Mouse (Mus musculus) limb, embryonic 14.5 days (tissue): ENCODE data around the gene Slc2a4. TPM values are rescaled to one million over a fixed set of nuclear protein-coding genes. Genes with fewer than 3 reads are reported as not detected.

Experiments used
- ATAC-seq: fragments of 200-750 bp; cut with Nextera tagmentation; 2 replicates; pipeline ENCODE4 v1.8.0; 2017; ENCODE audit warnings: low read depth, moderate number of reproducible peaks, moderate TSS enrichment; ENCODE audit not compliant: low FRiP score
- DNase-seq: peaks from one replicate; pipeline ENCODE4 v3.0.0-alpha.2; 2015; ENCODE audit warnings: low spot score
- H3K27ac ChIP-seq: fragments of 300-500 bp; sonication (generic); replicated peaks from 2 replicates; pipeline ENCODE4 v1.5.1; 2014; ENCODE audit warnings: low read depth, mild to moderate bottlenecking, low read length, moderate library complexity, mixed read lengths
- H3K27me3 ChIP-seq: fragments of 300-500 bp; sonication (generic); 2 replicates; pipeline ENCODE4 v1.6.1; 2014; ENCODE audit warnings: low read length, mixed read lengths; ENCODE audit not compliant: control insufficient read depth, insufficient read depth
- H3K36me3 ChIP-seq: fragments of 300-500 bp; sonication (generic); 2 replicates; pipeline ENCODE4 v1.6.1; 2014; ENCODE audit warnings: mild to moderate bottlenecking, low read length, moderate library complexity, mixed read lengths; ENCODE audit not compliant: control insufficient read depth, insufficient read depth
- H3K4me1 ChIP-seq: fragments of 300-500 bp; sonication (generic); 2 replicates; pipeline ENCODE4 v1.6.1; 2014; ENCODE audit warnings: antibody characterized with exemption, low read length, mixed read lengths; ENCODE audit not compliant: control insufficient read depth, insufficient read depth
- H3K4me2 ChIP-seq: fragments of 300-500 bp; sonication (generic); replicated peaks from 2 replicates; pipeline ENCODE4 v1.6.1; 2014; ENCODE audit warnings: low read depth, mild to moderate bottlenecking, low read length, moderate library complexity; ENCODE audit not compliant: severe bottlenecking
- H3K4me3 ChIP-seq: fragments of 300-500 bp; sonication (generic); replicated peaks from 2 replicates; pipeline ENCODE4 v1.5.1; 2014; ENCODE audit warnings: low read length
- H3K9ac ChIP-seq: fragments of 300-500 bp; sonication (generic); 2 replicates; pipeline ENCODE4 v1.6.1; 2014; ENCODE audit warnings: mild to moderate bottlenecking, low read depth, low read length, moderate library complexity; ENCODE audit not compliant: severe bottlenecking
- H3K9me3 ChIP-seq: fragments of 300-500 bp; sonication (generic); 2 replicates; pipeline ENCODE4 v1.6.1; 2016; ENCODE audit warnings: low read length; ENCODE audit not compliant: control insufficient read depth
- POLR2A ChIP-seq: fragments of 200-500 bp; IDR thresholded peaks from 2 replicates; pipeline ENCODE4 v1.8.0; 2012; ENCODE audit warnings: inconsistent platforms, mild to moderate bottlenecking, moderate library complexity, borderline replicate concordance; ENCODE audit not compliant: insufficient read depth, insufficient read length; ENCODE audit errors: extremely low read depth
- WGBS: fragments of 180-500 bp; shearing (Covaris S2); extraction: QIAGEN DNeasy Blood & Tissue Kit; methylation state at CpG from one replicate; pipeline ENCODE4 v1.1.7; 2014; 5-methylcytosine and 5-hydroxymethylcytosine counted together
- polyA plus RNA-seq, 2 experiments: library from polyadenylated mRNA; depleted of rRNA in 1 of 2; stranded (reverse) in 1 of 2; unstranded in 1 of 2; fragments of >200 nt; fragmentation: Nextera tagmentation in 1 of 2; extraction: Ambion mirVana in 1 of 2; gene quantifications; 2 replicates each; pipeline versions ENCODE4 v1.2.1 to v1.2.3; 2012 to 2014

Gene Slc2a4
- polyA plus RNA-seq, 2 experiments = 19.3 to 31.0 TPM

GRCm38 (mm10) chr11:69935137-69935879 is 12.7 kb downstream of the Slc2a4 start, which contains the start of gene Ybx2:
Gene Ybx2, plus strand, starts transcription at chr11:69935796.
- no peaks in the 10 kb centered on the region for H3K27me3 ChIP-seq
- WGBS = 1% methylated on average over 31 of the region's 62 CpGs
- H3K36me3 ChIP-seq = no peaks in the 10 kb centered on the region
- peaks cover 26% of the 10 kb centered on the region for H3K4me1 ChIP-seq
- H3K9me3 ChIP-seq = no peaks in the 10 kb centered on the region
- peak; percentile 91 for ATAC-seq
- peak within 1 kb of the TSS; percentile 65 for H3K9ac ChIP-seq
- H3K27ac ChIP-seq = no peak within 1 kb of the TSS
- no peak for TF ChIP-seq POLR2A
- H3K4me2 ChIP-seq = peak within 1 kb of the TSS; percentile 100
- H3K4me3 ChIP-seq = peak within 1 kb of the TSS; percentile 65
- DNase-seq = peak; percentile 93

- Histone ChIP-seq H3K4me2 (peak overlapping the region; percentile 47), H3K9ac (no peak overlapping the region), H3K9me3 (no peaks in the 10 kb centered on the region), H3K36me3 (no peaks in the 10 kb centered on the region), H3K4me3 (peak overlapping the region; percentile 19), H3K27me3 (no peaks in the 10 kb centered on the region), H3K4me1 (peaks cover 26% of the 10 kb centered on the region), H3K27ac (no peak overlapping the region)
- ATAC-seq (no peak), DNase-seq (no peak)
- 17% methylated on average over 6 of the region's 6 CpGs for WGBS
- TF ChIP-seq POLR2A = no peak
Measured at GRCm38 (mm10) chr11:69934681-69935080, 13.3 kb downstream of the Slc2a4 start.

GRCm38 (mm10) chr11:69934169-69934568 is 13.8 kb downstream of the Slc2a4 start:
- H3K9ac ChIP-seq = no peak overlapping the region
- ATAC-seq (peak; percentile 58), DNase-seq (peak; percentile 86)
- H3K36me3 ChIP-seq = no peaks in the 10 kb centered on the region
- no peaks in the 10 kb centered on the region for H3K9me3 ChIP-seq
- no peak overlapping the region for H3K27ac ChIP-seq
- TF ChIP-seq POLR2A = no peak
- H3K4me2 ChIP-seq = peak overlapping the region; percentile 47
- H3K4me3 ChIP-seq = peak overlapping the region; percentile 19
- under 1% methylated on average over 18 of the region's 18 CpGs for WGBS
- peaks cover 26% of the 10 kb centered on the region for H3K4me1 ChIP-seq
- H3K27me3 ChIP-seq = no peaks in the 10 kb centered on the region

- no peaks in the 10 kb centered on the region for H3K27me3 ChIP-seq
- H3K4me3 ChIP-seq = no peak overlapping the region
- H3K9ac ChIP-seq = no peak overlapping the region
- no peaks in the 10 kb centered on the region for H3K9me3 ChIP-seq
- no peaks in the 10 kb centered on the region for H3K36me3 ChIP-seq
- no peak for DNase-seq
- 76% methylated on average over 4 of the region's 4 CpGs for WGBS
- TF ChIP-seq POLR2A = no peak
- no peak overlapping the region for H3K27ac ChIP-seq
- ATAC-seq = no peak
- peaks cover 21% of the 10 kb centered on the region for H3K4me1 ChIP-seq
- no peak overlapping the region for H3K4me2 ChIP-seq
Measured at GRCm38 (mm10) chr11:69933066-69933465, 14.9 kb downstream of the Slc2a4 start.

GRCm38 (mm10) chr11:69932254-69932653 is 15.7 kb downstream of the Slc2a4 start:
- no peak for DNase-seq
- Histone ChIP-seq H3K27ac (no peak overlapping the region), H3K27me3 (no peaks in the 10 kb centered on the region), H3K4me3 (no peak overlapping the region), H3K9ac (no peak overlapping the region), H3K36me3 (no peaks in the 10 kb centered on the region), H3K9me3 (no peaks in the 10 kb centered on the region), H3K4me1 (peaks cover 16% of the 10 kb centered on the region), H3K4me2 (no peak overlapping the region)
- ATAC-seq = no peak
- TF ChIP-seq POLR2A = no peak
- WGBS = 34% methylated on average over 3 of the region's 3 CpGs
